Mouse (Mus musculus): Measurements from ENCODE around the gene Chst12.

DNA sequence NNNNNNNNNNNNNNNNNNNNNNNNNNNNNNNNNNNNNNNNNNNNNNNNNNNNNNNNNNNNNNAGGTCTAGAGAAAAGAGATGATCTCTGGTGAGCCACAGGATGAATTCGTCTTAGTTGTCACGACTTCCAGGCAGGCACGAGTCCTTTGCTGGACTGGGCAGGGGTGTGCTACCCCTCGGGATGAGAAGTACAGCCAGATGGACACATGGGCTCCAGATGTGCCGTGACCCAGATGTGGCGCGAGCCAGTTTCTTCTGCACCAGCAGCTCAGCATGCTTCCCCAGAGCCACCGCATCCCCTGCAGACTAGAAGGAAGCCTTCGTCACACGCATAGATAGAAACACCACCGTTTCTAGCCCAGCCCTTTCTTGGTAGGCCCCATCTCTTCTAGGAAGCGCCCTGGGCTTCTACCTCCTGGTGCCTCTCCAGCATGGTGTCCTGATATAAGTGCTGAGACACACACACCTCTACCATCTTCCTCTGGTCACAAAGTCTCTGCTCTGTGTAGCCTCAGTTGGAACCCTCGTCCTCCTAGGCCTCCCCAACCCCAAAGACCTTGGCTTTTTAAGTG is 32.8 kb downstream of the Chst12 start:
- no peak for TF ChIP-seq GATA1 (IDR thresholded peaks at IDR 0.05; ENCODE audit: borderline replicate concordance, low read length)
- TF ChIP-seq FLI1 (IDR thresholded peaks at IDR 0.05; ENCODE audit: low read length): no peak

Measured in megakaryocyte, embryonic 14.5 days (primary cell).